Mouse (Mus musculus) cerebellum, adult 2 months (tissue): ENCODE results near the gene Creb3l1. TPM values are rescaled to one million over a fixed set of nuclear protein-coding genes. Genes with fewer than 3 reads are reported as not detected.

ENCODE experiments used
- DNase-seq, 2 experiments: peaks; one replicate each; pipeline ENCODE4 v3.0.0; 2021
- H3K27ac ChIP-seq: fragments of 200-500 bp; 2 replicates; pipeline ENCODE4 v1.5.1; 2012; ENCODE audit warnings: low read length, control low read depth, inconsistent platforms; ENCODE audit not compliant: insufficient read depth
- H3K27me3 ChIP-seq: fragments of 200-500 bp; 2 replicates; pipeline ENCODE4 v1.6.1; 2012; ENCODE audit warnings: inconsistent platforms, mild to moderate bottlenecking, low read length, moderate library complexity; ENCODE audit not compliant: control insufficient read depth, insufficient read depth
- H3K4me1 ChIP-seq: fragments of 200-500 bp; 2 replicates; pipeline ENCODE4 v1.6.1; 2011; ENCODE audit warnings: low read length; ENCODE audit not compliant: control insufficient read depth, insufficient read depth
- H3K4me3 ChIP-seq: fragments of 200-500 bp; replicated peaks from 2 replicates; pipeline ENCODE3; 2011; ENCODE audit warnings: mild to moderate bottlenecking, low read depth, low read length, control low read depth; ENCODE audit not compliant: insufficient read depth
- CTCF ChIP-seq: fragments of 200-500 bp; IDR thresholded peaks from 2 replicates; pipeline ENCODE4 v1.5.1; 2011; ENCODE audit warnings: low read depth, mild to moderate bottlenecking, control low read depth, low read length, moderate library complexity, borderline replicate concordance; ENCODE audit not compliant: insufficient read depth
- POLR2A ChIP-seq: fragments of 200-500 bp; IDR thresholded peaks from 2 replicates; pipeline ENCODE4 v1.6.1; 2011; ENCODE audit warnings: low read length, control low read depth, borderline replicate concordance; ENCODE audit not compliant: insufficient read depth
- WGBS: fragments of 180-500 bp; shearing (Covaris S2); methylation state at CpG from one replicate; pipeline ENCODE4 v1.1.7; 2018; 5-methylcytosine and 5-hydroxymethylcytosine counted together
- polyA plus RNA-seq: library from polyadenylated mRNA; depleted of rRNA; stranded (reverse); fragments of >200 nt; gene quantifications from 2 replicates; pipeline ENCODE4 v1.2.3, GENCODE M21; 2012; rRNA removed

The Creb3l1 gene
- 1.3 and 1.7 TPM in 2 replicates for polyA plus RNA-seq

DNA sequence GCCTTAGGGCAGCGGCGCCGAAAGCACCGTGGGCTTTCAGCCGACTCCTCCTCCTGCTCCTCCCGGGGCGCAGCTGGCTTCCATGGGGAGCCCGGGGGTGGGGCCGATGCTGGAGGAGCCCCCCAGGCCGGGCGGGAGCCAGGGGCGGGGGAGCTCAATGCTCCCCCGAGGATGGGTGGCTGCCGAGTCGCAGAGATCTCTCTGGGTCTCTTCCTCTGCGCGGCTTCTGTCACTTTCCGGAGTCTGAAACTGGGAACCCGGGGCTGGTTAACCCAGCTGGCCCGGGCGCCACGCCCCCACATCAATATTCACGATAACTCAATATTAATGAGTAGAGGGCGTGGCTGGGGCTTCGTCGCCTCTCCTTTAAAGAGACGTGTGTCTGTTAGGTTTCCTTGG is at the start of gene Creb3l1:
TSS of gene Creb3l1 (minus strand) at position 229 of the 399 bp plus-strand sequence.
- under 1% methylated on average over 24 of the region's 27 CpGs for WGBS
- Histone ChIP-seq H3K4me1 (peaks cover 3% of the 10 kb centered on the region; the same call in 1 of the 2 replicates), H3K27ac (no peak within 1 kb of the TSS), H3K27me3 (no peaks in the 10 kb centered on the region), H3K4me3 (peak within 1 kb of the TSS; percentile 46)
- peak; percentile 28 to 33 for DNase-seq
- TF ChIP-seq POLR2A = no peak
- TF ChIP-seq CTCF = no peak

DNA sequence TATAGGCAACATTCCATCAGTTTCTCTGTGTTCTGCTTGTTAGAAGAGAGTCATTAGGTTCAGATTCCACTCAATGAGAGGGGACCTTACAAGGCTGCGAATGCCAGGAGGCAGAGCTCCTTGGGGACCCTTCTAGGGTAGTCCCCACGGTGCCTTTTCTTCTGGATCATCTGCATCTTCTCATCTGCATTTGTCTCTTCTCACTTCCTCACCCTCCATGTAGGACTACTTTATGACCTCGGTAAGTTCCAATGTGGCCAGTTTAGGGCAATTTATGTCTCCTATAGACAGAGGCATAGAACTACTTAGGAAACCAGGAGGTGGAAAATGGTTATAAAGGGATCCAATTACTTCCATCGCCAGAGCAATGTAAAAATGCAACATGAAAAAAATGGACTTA is 46.8 kb upstream of the Creb3l1 start:
- 87% methylated on average over 4 of the region's 4 CpGs for WGBS
- Histone ChIP-seq H3K27me3 (no peaks in the 10 kb centered on the region), H3K4me1 (peaks cover 5% of the 10 kb centered on the region), H3K27ac (no peak overlapping the region), H3K4me3 (no peak overlapping the region)
- no peak for DNase-seq
- TF ChIP-seq POLR2A = no peak
- no peak for TF ChIP-seq CTCF

DNA sequence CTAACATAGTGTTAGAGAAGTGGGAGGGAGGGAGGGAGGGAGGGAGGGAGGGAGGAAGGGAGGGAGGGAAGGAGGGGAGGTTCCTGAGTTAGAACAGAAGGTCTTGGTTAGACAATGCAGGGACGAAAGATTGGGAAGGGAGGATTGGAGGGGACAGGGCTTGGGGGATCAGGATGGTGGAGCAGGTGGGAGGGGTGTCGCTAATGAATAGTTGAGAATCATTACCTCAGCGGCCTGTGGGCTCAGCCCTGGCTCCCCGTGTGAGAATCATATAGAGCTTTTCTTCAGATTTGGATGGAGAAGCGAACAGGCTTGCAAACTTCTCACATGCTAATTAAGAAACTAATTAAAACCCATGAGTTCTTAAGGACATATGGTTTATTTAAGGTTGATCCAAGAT is 45.3 kb upstream of the Creb3l1 start:
- TF ChIP-seq CTCF (no peak), POLR2A (no peak)
- 73% methylated on average over 5 of the region's 5 CpGs for WGBS
- Histone ChIP-seq H3K27me3 (no peaks in the 10 kb centered on the region), H3K27ac (no peak overlapping the region), H3K4me3 (no peak overlapping the region), H3K4me1 (no peaks in the 10 kb centered on the region)
- DNase-seq = no peak

DNA sequence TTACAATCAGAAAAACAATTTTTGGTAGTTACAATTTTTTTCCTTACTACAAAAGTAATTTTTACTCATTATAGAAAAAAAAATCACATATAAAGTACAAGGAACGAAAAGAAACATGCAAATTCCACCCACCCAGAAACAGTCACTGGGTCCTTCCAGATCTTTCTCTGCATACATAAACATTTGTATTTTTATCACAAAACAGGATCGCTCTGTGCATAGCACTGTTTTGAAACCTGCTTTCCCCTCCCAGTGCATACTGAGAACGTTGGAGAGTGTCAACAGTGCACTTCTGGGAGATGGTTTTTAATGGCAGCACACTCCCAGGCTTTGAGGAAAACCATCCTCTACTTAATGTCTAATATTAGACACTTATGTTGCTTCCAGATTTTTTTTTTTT is 43.3 kb upstream of the Creb3l1 start:
- no peak for TF ChIP-seq CTCF
- TF ChIP-seq POLR2A = no peak
- H3K27me3 ChIP-seq = no peaks in the 10 kb centered on the region
- no peaks in the 10 kb centered on the region for H3K4me1 ChIP-seq
- no peak overlapping the region for H3K27ac ChIP-seq
- 82% methylated on average over 3 of the region's 3 CpGs for WGBS
- no peak overlapping the region for H3K4me3 ChIP-seq
- no peak for DNase-seq

DNA sequence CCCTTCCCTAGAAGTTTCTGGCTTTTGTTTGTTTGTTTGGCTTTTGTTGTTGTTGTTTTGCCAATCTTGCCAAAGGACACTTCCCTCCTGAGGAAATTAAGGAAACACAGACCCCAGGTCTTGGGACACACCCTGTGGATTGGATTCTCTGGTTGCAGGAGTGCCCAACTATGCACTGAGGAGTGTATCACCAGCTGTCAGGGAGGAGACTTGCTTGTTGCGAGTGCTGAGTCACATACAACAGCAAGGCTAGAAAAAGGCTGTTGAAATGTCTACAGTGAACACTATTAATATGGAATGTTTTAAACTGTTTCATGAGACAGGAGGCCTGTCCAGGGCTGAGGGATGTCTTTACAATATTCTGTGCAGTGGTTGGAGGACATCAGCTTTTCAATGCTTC is 42.6 kb upstream of the Creb3l1 start:
- no peak overlapping the region for H3K4me3 ChIP-seq
- no peaks in the 10 kb centered on the region for H3K4me1 ChIP-seq
- no peaks in the 10 kb centered on the region for H3K27me3 ChIP-seq
- H3K27ac ChIP-seq = no peak overlapping the region
- whole genome bisulfite sequencing = 78% methylated on average over 1 of the region's 1 CpGs
- TF ChIP-seq CTCF = no peak
- TF ChIP-seq POLR2A = no peak
- DNase-seq = no peak

DNA sequence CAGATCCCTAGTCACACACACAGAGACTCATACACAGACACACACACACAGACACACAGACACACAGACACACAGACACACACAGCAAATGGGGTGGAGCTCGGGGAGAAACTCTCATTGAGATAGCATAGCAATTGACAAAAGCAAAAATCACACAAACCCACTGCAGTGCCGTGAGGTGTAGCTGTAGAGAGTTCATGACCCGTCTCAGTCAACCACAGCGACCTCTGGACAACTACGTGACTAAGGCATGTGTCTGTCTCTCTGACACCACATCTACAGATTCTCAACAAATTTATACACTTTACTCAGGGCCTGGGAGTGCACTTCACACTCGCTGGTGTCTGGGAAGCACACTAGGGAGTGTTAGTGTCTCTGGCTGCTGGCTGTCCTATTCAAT is 41.6 kb upstream of the Creb3l1 start:
- H3K4me1 ChIP-seq = no peaks in the 10 kb centered on the region
- TF ChIP-seq CTCF (no peak), POLR2A (no peak)
- no peak overlapping the region for H3K4me3 ChIP-seq
- no peak for DNase-seq
- no peak overlapping the region for H3K27ac ChIP-seq
- WGBS = 78% methylated on average over 6 of the region's 6 CpGs
- H3K27me3 ChIP-seq = no peaks in the 10 kb centered on the region

DNA sequence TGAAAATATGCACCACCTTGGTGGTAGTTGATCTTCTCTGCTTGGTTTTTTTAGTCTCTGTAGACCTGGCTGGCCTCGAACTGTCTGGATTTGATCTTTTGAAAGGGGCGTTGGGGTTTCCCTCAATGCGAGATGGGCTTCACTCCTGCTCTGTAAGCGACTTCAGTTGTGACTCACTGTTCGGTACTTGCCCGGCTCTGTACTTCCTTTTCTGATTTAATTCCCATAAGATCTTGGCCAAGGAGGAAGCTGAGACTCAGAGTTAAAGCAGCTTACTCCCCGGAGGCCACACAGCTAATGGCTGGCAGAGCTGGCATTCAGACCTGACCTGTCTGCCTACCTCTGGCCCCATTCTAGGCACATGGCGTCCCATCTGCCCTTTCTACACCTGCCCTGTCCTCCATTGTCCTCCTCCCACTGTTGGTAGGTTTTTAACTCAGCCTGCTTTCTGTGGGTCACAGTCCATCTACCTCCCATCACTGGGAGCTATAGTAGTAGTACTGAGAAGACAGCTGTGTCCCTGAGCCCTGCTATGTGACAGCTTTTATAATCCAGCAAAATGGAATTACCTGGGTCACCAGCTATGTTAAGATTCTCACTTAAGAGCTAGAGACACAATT is 41.1 kb upstream of the Creb3l1 start:
- 90% methylated on average over 8 of the region's 8 CpGs for WGBS
- Histone ChIP-seq H3K27ac (no peak overlapping the region), H3K27me3 (no peaks in the 10 kb centered on the region), H3K4me3 (no peak overlapping the region), H3K4me1 (no peaks in the 10 kb centered on the region)
- TF ChIP-seq POLR2A = no peak
- no peak for TF ChIP-seq CTCF
- DNase-seq = no peak

DNA sequence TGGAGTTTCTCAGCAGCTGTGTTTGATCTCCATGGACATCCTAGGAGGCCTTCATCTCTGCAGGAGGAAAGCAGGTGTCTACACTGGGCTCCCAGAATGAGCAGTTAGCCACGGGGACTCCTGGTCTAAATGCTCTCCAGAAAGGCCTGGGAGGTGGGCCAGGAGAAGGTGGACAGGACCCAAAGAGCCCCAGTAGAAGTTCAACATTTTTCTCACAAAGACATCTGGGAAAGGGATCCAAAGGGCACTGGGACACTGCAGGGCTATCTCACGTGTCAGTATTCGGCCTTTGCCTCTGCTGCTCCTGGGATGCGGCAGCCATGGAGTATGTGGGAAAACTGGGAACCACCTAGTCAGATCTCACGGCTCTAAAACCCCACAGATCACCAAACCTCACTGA is 38.8 kb upstream of the Creb3l1 start:
- H3K4me1 ChIP-seq = no peaks in the 10 kb centered on the region
- no peak overlapping the region for H3K27ac ChIP-seq
- no peak for TF ChIP-seq CTCF
- no peak for TF ChIP-seq POLR2A
- H3K4me3 ChIP-seq = no peak overlapping the region
- no peaks in the 10 kb centered on the region for H3K27me3 ChIP-seq
- no peak for DNase-seq
- WGBS = 64% methylated on average over 5 of the region's 5 CpGs

DNA sequence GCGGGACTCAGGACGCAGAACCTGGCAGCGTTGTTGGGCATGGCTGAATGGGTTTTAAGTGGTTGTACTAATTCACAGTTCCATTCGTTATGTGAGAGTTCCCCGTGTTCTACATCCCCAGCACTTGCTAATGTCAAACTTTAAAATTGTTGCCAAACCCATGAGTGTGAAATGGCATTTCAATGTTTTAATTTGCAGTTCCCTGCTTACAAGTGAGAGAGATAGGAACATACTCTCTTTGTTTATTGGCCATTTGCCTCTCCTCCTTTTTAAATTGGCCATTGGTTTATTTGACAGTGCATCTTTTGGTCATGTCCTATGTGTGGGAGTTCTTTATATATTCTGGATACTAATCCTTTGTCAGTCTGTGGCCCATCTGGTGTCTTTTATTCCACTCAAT is 37.0 kb upstream of the Creb3l1 start:
- TF ChIP-seq CTCF (no peak), POLR2A (no peak)
- H3K27me3 ChIP-seq = no peaks in the 10 kb centered on the region
- no peak for DNase-seq
- WGBS = 87% methylated on average over 5 of the region's 5 CpGs
- no peaks in the 10 kb centered on the region for H3K4me1 ChIP-seq
- no peak overlapping the region for H3K27ac ChIP-seq
- H3K4me3 ChIP-seq = no peak overlapping the region
